Mouse (Mus musculus) brain, embryonic 14.5 days (tissue): ENCODE results near the gene Ppp4c.

ENCODE experiments used
- CTCF ChIP-seq: fragments of 200-500 bp; IDR thresholded peaks from 2 replicates; pipeline ENCODE4 v1.5.1; 2012; ENCODE audit warnings: inconsistent platforms, mild to moderate bottlenecking, moderate library complexity, borderline replicate concordance; ENCODE audit not compliant: insufficient read depth, insufficient read length; ENCODE audit errors: extremely low read depth
- POLR2A ChIP-seq: fragments of 200-500 bp; IDR thresholded peaks from 2 replicates; pipeline ENCODE4 v1.6.1; 2012; ENCODE audit warnings: mild to moderate bottlenecking, inconsistent platforms, borderline replicate concordance; ENCODE audit not compliant: poor library complexity, insufficient read depth, insufficient read length, severe bottlenecking; ENCODE audit errors: extremely low read depth

GRCm38 (mm10) chr7:126792721-126793443, 586 bp upstream of the Ppp4c start:
- TF ChIP-seq CTCF (no peak), POLR2A (no peak)
